Mouse (Mus musculus) skeletal muscle tissue, adult 2 months (tissue): ENCODE data around the gene Gm21788.
"Not testable (repeated sequence)": the region's sequence is repeated elsewhere in the genome, so short reads cannot be mapped to it uniquely, and the experiment has no call there.

Experiments used
- DNase-seq: peaks from one replicate; pipeline ENCODE4 v3.0.0-alpha.2; 2012; ENCODE audit warnings: low read depth, low spot score

Gm21788 gene

GRCm38 (mm10) chrY:7404710-7405109 is at the start of gene Gm21788:
Gene Gm21788, plus strand, starts transcription at chrY:7405010.
- DNase-seq, result not testable (repeated sequence)
